Mouse (Mus musculus): ENCODE results near the gene Sdr16c6. TPM values are rescaled to one million over a fixed set of nuclear protein-coding genes. Genes with fewer than 3 reads are reported as not detected.
A peak's percentile ranks its signal among the peaks of the same experiment; 100 is the strongest.

The Sdr16c6 gene
- polyA plus RNA-seq (2012; rRNA removed): 0.05 and 0.26 TPM in 2 replicates

- no peak for TF ChIP-seq CTCF (IDR thresholded peaks at IDR 0.05; ENCODE audit: borderline replicate concordance, extremely low read depth, insufficient read depth, insufficient read length)
- TF ChIP-seq POLR2A (IDR thresholded peaks at IDR 0.05; ENCODE audit: borderline replicate concordance, extremely low read depth, insufficient read depth, insufficient read length, poor library complexity, severe bottlenecking): no peak
Observed at GRCm38 (mm10) chr4:4077372-4077771, at the start of gene Sdr16c6. TSS of gene Sdr16c6 (minus strand) at chr4:4077522.

GRCm38 (mm10) chr4:4080180-4080579 is 2.9 kb upstream of the Sdr16c6 start:
- DNase-seq (ENCODE audit: low read depth): no peak
- no peak for TF ChIP-seq POLR2A (IDR thresholded peaks at IDR 0.05; ENCODE audit: borderline replicate concordance, extremely low read depth, insufficient read depth, insufficient read length, poor library complexity, severe bottlenecking)
- TF ChIP-seq CTCF (IDR thresholded peaks at IDR 0.05; ENCODE audit: borderline replicate concordance, extremely low read depth, insufficient read depth, insufficient read length): no peak

More at GRCm38 (mm10) chr4:4077372-4077771, at the start of gene Sdr16c6:
- DNase-seq (ENCODE audit: low read depth): no peak

GRCm38 (mm10) chr4:4079132-4079531 is 1.8 kb upstream of the Sdr16c6 start:
- DNase-seq (ENCODE audit: low read depth): peak; percentile 35
- no peak for TF ChIP-seq CTCF (IDR thresholded peaks at IDR 0.05; ENCODE audit: borderline replicate concordance, extremely low read depth, insufficient read depth, insufficient read length)
- TF ChIP-seq POLR2A (IDR thresholded peaks at IDR 0.05; ENCODE audit: borderline replicate concordance, extremely low read depth, insufficient read depth, insufficient read length, poor library complexity, severe bottlenecking): no peak

- DNase-seq (ENCODE audit: low read depth): no peak
- TF ChIP-seq CTCF (IDR thresholded peaks at IDR 0.05; ENCODE audit: borderline replicate concordance, extremely low read depth, insufficient read depth, insufficient read length) (no peak), POLR2A (IDR thresholded peaks at IDR 0.05; ENCODE audit: borderline replicate concordance, extremely low read depth, insufficient read depth, insufficient read length, poor library complexity, severe bottlenecking) (no peak)
Observed at GRCm38 (mm10) chr4:4076001-4076400, 1.3 kb downstream of the Sdr16c6 start.

Other genes with a start within 250 kb of the Sdr16c6 start
- 737 and 796 TPM in 2 replicates for gene Gm11808, start 103.9 kb downstream of the Sdr16c6 start, polyA plus RNA-seq (2012; rRNA removed)